Mouse (Mus musculus): ENCODE results near the gene Gm20696.
A peak's percentile ranks its signal among the peaks of the same experiment; 100 is the strongest.

Gene Gm20696

DNA sequence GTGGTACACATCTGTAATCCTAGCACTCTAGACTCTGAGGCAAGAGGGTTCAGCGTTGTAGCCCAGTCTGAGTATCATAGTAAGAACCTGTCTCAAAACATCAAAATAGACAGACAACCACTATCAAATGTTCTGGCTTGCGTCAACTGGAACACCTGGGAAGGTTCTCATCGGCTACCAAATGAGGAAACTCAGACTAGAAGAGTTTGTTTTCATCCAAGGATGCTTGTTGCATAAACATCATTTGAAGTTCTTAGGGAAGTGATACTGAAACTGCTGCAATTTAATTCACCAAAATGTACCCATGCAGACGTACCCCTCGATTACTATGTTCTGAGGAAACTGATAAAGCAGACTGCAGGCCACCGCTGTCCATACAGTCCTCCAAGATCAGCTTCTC lies 366.4 kb downstream of the Gm20696 start:
- DNase-seq (ENCODE audit: low read depth, low spot score), result no peak

DNA sequence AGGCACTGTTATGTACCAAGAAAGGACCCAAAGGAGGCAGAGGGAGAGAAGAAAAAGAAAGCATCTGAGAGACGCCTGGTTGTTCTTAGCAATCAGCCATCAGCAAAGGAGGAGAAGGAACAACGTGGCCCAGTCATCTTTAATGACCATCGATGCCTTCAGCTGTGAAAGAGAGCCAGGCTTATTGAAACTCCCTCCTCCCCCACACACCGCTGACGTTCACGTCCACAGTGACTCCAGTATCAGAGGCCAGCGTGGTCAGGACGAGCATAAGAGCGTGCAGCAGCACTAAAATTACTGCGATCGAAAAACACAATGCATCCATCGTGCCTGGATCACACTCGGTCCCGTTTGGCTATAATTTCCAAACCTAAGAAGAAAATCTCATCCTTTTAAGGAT lies 367.4 kb downstream of the Gm20696 start:
- DNase-seq (ENCODE audit: low read depth, low spot score), result no peak

DNA sequence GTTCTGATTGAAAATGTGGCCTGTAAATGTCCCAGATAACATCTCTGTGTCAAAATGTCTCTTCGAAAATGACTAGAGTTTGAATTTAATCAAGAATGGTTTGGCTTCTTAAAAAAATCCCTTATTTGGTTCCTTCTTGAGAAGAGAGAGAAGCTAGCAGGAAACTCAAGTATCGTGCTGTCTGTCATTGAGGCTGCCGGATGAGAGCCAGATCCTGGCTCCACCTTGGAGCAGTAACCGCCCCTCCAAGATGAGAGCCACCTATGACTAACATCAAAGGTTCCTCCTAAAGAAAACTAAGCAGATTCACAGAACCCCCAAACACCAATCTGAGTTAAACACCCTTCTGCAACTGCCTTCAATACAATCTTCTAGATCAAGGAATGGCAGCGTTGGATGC lies 369.1 kb downstream of the Gm20696 start:
- DNase-seq (ENCODE audit: low read depth, low spot score), result peak; percentile 36

DNA sequence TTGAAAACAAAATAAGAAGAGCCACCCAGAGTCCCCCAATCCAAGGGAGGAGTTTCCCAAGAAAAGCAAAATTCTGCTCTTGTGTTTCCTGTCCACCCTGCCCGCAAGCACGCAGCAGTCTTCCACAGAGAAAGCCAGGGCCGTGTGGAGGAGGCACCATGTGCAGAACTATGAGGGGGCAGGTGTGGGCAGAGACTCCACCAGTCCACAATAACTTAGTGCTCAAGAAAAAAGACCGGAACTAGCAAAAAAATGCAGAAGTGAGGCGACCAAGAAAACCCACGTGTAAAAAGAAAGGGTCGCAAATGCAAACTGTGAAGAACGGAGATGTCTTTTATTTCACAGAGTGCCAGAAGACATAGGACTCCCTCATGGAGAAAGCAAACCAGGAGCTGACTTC lies 371.1 kb downstream of the Gm20696 start:
- no peak for DNase-seq (ENCODE audit: low read depth, low spot score)

DNA sequence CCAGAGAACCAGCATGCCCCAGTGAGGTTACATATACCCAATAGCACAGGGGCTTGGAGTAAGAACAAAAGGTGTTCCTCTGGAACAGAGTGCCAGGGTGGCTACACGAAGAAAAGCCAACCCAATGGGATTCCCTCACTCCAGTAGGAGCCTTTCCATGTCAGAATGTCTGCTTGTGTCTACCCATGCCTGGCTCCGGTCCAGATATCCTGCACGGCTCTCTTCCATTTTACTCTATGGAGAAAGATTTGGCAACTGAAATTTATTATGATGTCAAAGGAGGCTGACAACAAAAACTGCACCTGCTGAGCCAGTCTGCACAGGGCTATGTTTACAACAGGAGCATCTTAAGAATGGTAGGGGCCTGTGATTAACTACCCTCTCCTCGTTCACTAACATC lies 377.4 kb downstream of the Gm20696 start:
- no peak for DNase-seq (ENCODE audit: low read depth, low spot score)

DNA sequence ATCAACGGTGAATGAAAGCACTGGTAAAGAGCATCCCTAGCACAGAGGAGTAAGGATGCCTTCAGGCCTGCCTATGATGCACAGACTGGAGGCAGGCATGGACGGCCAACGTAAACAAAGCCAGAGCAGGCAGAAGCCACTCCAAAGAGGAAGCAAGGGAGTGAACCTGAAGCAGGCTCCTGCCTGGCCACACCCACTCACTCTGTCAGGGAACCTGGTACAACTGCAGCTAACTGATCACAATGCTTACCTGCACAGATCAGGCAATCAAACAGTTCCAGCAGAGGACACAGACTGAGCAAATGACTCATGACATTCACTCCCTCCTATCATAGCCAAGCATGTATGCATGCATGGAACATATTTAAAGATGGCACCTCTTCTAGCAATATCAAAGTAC lies 381.6 kb downstream of the Gm20696 start:
- peak; percentile 43 for DNase-seq (ENCODE audit: low read depth, low spot score)

DNA sequence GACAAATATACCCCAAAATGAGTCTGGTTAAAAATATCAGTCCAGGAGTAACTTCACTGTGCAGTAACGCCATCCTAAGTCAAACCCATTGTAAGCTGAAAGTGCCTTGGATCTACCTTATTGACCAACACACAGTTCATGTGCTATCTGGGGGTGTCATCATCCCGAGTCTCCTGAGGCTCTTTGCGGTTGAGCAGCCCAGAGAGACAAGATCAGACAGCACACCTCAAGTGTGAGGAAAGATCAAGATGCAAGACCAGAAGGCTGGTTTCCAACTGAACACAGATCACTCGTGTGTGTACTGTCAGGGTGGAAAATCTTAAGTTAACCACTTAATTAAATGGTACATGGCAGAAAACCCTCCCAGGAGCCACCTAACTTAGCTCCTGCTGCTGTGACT lies 382.6 kb downstream of the Gm20696 start:
- DNase-seq (ENCODE audit: low read depth, low spot score), result peak; percentile 48

DNA sequence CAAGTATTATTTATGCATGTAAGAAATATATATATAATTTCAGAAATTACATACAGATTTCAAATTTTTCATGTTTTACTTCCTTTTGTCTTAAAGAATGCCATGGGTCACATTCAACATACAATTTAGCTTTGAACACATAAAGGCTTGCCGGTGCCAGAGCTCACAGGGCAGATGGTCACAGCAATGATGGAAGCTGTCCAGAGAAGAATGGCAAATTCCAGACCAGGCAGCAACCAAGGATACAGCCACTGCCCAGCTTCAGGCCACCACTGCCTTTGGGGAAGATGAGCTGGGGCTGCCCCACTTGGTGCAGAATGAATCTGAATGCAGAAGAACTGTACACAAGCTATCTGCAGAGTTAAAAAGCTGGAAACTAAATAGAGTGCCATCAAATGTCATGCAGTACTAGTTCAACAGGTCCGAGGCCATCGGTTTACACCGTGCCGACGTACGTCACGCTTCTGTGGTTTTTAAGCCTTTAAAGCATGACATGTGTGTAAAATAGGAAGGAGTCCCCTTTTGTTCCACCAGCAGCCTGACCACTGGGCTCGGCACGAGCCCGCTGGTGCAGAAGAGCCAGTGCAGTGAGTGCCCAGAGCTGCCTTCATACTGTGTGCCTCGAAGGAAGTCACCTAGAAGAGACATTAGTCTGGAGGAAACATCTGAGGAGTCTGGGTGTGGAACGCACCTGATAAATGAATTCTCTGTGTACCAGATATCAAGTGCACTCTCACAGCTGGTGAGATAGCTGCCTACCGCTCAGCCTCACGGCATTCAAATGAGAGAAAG lies 383.5 kb downstream of the Gm20696 start:
- peak; percentile 65 for DNase-seq (ENCODE audit: low read depth, low spot score)

DNA sequence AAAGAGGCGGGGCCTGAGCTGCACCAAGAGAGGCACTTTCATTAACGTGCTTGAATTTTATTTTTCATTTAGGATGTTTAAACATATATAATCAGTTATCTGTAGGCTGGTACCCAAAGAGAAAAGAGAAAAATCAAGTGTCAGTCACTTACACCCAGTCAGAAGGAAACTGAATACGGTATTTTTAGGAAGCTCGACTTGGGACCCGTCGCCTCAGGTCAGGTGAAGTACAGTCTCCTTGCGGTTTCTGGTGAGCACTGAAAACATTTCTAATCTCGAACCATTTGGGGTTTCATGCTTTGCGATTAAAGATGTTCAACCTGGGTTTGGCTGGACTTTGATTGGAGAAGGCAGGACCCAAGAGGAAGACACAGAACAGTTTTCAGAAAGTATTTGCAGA lies 385.2 kb downstream of the Gm20696 start:
- DNase-seq (ENCODE audit: low read depth, low spot score), result no peak

DNA sequence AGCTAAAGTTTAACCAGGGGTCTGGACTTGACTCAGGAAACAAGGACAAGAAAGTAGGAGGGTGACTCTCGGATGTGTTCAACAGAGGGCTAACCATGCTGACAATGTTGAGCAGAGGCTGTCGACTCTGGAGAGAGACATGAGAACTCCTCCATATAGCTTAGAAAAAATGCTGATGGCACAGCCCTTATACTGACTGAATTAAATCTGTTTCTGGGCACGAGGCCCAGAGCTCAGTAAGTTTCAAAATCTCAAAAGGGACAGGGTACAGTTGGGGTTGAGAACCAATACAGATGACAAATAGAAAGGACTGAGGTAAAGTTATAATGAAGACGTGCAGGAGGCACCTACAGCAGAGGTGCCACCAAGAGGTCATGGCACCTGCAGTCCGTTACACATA lies 386.0 kb downstream of the Gm20696 start:
- DNase-seq (ENCODE audit: low read depth, low spot score), result no peak

DNA sequence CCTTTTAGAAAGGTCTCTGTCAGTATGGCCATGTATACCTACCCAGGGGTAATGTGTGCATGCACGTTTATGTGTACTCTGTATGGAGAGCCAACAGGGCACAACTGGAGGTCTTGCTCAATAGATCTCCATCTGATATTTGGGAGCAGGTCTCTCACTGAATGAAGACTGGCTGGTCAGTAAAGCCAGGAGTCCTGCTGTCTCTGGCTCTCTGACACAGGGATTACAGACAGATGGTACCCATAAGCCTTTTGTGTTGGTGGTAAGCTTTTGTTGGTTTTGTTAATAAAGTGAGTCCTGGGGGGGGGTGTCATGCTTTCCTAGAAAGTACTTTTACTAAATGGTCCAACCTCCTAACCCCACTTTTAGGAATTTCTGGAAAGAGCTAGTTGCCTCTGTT lies 389.3 kb downstream of the Gm20696 start:
- DNase-seq (ENCODE audit: low read depth, low spot score), result no peak

DNA sequence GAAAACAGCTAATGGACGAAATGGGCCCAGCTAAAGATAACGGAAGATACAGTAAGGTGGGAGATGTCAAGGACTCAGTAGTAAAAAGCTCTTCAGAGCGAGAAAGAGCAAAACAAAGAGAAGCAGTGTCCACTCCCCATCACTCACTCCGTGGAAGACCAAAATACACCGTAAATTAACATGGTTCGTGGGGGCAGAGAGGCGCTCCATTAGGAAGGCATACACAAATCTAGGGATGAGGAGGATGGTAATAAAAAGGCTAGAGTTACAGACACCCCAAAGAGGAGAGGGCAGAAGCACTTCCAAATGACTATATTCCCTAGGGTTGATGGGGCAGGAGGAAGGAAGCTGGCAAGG lies 390.3 kb downstream of the Gm20696 start:
- DNase-seq (ENCODE audit: low read depth, low spot score), result no peak

DNA sequence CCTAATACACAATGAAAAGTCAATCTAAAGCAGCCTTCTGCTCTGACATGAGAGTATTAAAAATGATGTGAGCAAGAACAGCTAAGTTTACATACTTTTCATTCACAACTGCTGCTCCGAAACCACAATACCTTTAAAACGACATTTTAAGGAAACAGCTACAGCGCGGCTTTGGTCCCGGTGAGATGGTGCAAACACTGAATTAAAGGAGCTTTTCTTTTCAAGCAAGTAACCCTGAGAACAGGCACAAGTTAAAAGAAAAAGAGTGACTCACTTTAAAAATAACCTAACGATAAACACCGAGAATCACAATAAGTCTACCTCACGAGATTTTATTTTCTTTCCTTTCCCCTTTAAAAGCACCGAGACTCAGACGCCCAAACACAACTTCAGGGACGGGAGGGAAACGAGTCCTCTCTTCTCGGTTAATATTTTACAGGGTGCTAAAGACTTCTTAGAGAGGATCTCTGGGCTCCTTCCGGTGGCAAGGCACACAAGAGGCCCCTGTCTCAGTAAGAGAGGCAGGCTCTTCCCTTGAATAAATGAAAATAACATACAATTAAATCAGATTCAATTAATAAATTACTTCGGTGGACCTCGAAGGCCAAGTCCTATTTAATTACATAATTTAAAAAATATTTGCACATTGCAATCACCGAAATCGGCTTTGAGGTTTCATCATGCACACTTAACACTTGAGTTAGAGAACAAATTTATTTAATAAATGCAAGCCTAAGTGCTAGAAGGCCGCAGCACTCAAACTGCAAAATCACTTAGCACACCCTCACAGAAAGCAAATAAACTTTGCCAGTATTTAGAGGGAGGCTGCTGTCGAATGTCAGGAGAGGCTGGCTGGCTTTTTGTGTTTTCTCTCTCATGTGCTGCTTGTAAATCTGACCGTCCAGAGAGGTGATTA lies 391.0 kb downstream of the Gm20696 start:
- peak; percentile 61 for DNase-seq (ENCODE audit: low read depth, low spot score)

DNA sequence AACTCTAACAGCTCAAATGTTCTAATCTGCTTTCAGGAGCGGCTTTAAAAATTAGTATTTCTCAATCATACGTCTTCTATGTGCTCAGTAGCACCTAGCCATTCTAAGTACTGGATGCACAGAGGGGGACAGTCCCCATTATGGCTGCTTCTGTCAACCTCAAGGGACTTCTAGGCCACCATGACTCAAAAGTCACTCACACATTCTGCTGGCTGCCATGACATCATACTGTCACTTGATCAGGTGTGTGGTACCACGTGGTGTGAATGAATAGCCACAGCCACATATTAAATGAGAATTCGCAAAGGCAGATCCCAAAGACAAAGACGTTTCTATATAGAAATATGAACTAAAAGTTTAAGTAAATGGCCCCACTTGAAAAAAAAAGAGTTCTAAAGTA lies 391.9 kb downstream of the Gm20696 start:
- peak; percentile 79 for DNase-seq (ENCODE audit: low read depth, low spot score)

DNA sequence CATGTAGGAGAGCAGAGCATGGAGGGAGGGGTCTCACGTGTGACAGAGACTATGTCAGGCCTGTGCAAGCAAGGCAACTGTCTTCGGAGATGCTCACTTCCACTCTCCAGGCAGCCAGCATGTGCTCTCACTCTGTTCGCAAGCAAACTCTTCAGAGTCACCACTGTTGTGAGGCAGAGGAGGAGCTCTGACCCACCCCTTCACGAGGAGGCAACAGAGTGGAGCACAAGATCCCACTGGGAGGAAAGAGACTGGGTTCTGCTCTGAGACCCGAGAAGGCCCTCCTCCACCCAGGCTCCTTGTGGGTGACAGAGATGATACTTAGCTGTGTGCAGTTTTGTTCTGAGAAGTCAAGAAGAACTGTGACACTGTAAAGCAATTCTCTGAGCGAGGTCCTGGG lies 392.4 kb downstream of the Gm20696 start:
- DNase-seq (ENCODE audit: low read depth, low spot score), result peak; percentile 46

DNA sequence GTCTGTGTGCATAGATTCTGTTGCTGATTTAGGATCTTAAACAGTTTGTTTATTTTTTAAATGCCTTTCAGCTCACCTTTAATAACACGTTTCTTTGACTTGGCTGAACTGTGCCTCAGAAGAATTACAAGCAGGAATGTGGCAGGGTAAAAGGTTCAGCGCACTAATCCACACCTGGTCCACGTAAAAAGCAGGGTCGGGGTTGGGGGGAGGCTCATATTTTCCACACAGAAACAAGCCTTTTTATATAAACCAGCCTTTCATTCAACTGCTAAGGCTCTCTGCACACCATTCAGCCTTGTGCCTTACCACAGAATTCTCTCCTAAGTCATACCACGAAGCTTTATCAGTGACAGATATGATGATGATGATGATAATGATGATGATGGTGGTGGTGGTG lies 393.4 kb downstream of the Gm20696 start:
- DNase-seq (ENCODE audit: low read depth, low spot score), result no peak

DNA sequence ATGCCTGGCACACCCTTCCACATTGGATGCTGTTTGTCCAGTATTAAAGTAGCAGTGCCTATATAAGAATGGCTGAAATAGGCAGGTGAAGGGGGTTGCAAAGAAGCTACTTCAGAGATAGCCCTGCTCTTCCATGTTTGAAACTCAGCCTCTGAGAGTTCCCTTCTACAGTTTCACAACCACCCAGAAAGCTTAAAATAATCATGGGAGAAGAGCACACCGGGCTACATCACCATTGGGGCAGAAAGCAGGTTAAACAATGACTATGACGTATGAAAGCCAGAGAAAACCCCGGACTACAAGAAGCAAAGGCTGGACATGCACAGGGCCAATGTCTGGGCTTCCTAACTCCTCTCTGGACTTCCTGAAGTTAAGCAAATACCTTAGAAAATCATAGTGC lies 394.4 kb downstream of the Gm20696 start:
- DNase-seq (ENCODE audit: low read depth, low spot score), result no peak

DNA sequence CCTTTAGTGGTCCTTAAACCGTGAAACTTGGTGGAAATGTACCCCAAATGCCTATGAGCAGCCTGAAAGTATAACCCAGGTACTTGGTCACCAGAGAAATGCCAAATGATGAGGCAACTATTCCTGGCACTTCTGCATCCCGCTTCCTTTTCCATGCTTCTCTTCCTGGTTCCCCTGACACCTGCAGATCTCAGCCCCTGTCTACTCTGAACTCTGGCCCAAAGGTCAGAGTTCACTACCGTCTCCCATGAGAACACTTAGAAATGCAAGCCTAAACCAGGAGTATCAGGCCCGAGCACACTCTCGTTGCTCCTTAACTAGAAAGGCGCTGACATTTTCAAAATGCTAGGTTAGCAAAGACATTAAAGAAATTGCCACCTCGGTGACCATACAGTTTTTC lies 394.9 kb downstream of the Gm20696 start:
- no peak for DNase-seq (ENCODE audit: low read depth, low spot score)

DNA sequence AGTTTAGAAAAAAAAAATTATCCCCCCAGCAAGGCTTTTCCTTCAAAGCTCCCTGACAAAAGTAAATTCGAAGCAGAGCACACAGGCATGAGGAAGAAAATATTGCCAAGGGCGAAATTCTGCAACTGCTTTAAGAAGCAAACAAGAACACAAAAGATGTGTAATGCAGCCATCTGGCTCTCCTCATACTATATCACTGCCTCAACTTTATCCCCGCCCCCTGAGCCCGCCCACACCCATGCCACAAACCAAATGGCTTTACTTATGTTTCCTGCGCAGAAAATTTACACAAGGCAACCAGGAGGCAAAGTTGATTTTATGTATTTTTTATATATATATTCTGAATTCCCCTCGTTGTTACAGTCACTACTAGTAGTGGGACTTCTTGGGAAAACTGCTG lies 396.7 kb downstream of the Gm20696 start:
- peak; percentile 80 for DNase-seq (ENCODE audit: low read depth, low spot score)

DNA sequence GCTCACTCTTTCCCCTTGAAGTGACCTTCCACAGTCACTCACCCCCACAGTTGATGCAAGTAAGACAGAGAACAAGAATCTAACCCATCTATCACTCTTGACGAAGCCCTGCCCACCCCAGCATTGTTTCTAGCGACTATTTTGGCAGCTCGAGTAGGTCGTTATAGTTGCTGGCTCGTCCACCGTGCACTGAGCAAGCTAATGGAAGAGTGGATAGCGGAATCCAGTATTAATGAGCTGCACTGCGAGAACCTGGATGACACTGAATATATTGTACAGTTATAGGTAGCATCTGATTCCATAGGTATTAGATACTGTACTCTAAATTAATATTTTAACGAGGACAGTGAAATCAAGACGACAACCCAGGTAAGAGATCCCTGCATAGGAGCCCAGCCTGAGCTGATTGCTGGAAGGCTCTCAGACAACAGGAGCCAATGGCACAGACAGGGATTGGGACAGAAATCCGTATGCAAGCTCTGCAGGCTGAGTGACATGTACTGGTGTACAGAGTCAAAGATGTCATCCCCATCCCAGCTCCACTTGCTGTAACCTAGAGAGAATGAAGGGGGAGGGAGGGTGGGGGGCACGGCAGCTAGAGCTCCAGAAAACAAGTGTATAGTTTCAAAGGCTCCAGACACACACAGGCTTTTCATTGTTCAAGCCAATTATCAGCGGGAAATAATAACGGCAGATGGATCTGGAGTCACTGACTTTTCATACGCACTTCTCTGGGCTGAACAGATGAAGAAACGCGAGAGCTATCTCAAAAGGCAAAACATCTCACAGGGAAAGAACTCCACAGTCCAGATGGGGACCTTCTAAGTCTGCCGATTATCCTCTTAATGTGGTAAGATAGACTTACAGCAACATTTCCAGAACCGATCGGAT lies 398.2 kb downstream of the Gm20696 start:
- no peak for DNase-seq (ENCODE audit: low read depth, low spot score)

DNA sequence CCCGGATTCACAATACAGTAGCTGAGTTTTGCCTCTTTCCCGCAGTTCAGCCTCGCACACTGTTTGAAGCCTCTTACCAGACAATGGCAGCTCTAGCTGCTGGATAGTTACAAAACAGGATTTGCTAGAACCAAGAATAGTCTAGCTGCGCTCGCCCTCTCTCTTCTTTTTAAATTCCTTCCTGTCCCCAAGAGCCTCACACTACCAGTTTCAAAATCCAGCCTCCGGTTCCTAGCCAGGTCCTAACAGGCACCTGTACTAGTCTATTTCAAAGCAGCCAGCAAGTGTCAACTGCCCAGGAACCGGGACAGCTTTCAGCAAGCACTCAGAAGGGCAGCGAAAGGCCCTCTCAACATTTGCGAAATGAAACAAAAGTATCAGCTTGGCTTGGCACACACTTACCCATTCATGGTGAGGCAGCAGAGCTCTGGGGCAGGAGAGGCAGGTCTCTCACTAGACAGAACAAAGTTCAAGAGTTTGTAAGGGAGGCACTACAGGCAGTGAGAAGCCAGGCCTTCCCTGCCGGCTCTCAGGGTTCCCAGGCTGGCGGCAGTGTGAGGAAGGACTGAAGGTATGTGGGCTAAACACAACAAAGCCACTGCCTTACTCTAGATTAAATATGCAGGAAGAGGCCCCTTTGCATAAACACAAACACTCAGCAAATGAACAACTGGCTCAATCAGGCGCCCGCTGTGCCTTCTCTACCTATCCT lies 400.5 kb downstream of the Gm20696 start:
- peak; percentile 56 for DNase-seq (ENCODE audit: low read depth, low spot score)
